Mouse (Mus musculus) MEL (cell line): Measurements from ENCODE around the gene Lix1.

Source experiments
- CTCF ChIP-seq, 3 experiments: IDR thresholded peaks in 2 of 3; conservative IDR thresholded peaks in 1 of 3; 2 replicates each; pipeline ENCODE4 v1.5.1; 2011 to 2012; ENCODE audit warnings: low read length in 3 of 3, low read depth in 2 of 3, mild to moderate bottlenecking in 2 of 3, improper control_type of control experiment in 1 of 3, inconsistent platforms in 1 of 3, mixed read lengths in 1 of 3, moderate library complexity in 1 of 3; ENCODE audit not compliant: control insufficient read depth in 1 of 3, insufficient read depth in 1 of 3, poor library complexity in 1 of 3, severe bottlenecking in 1 of 3
- HCFC1 ChIP-seq: IDR thresholded peaks from 2 replicates; pipeline ENCODE4 v1.6.1; 2012; ENCODE audit warnings: low read depth, mild to moderate bottlenecking, inconsistent platforms, low read length, improper control_type of control experiment, moderate library complexity
- RAD21 ChIP-seq: IDR thresholded peaks from 2 replicates; pipeline ENCODE4 v1.6.1; 2011; ENCODE audit warnings: mild to moderate bottlenecking, low read depth, low read length, improper control_type of control experiment

DNA sequence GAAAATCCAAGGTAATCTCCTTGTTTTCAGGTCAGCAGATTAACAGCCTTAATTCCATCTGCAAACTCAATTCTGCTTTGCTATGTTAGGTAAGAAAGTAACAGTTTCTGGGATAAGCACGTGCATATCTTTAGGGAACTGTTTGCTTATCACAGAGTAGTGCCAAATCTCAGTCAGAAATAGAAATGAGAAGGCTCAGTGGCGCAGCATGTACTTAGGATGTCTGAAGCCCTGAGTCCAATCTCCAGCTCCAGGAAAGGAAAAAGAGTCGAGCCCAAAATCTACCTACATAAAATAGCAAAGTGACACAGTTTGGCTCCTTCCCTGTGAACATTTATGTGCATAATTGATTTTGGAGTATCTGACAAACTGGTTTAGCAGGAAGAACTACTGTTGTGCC is 96.8 kb downstream of the Lix1 start:
- no peak for TF ChIP-seq HCFC1
- no peak for TF ChIP-seq RAD21
- TF ChIP-seq CTCF (IDR thresholded peaks at IDR 0.05 in 2 of 3, conservative IDR thresholded peaks at IDR 0.05 in 1 of 3; ENCODE audit: control insufficient read depth in 1 of 3, insufficient read depth in 1 of 3, low read depth in 2 of 3, low read length in 3 of 3, poor library complexity in 1 of 3, severe bottlenecking in 1 of 3): no peak
